Mouse (Mus musculus) mouse embryonic stem cell (cell line): ENCODE results near the gene Slc2a13.

ENCODE experiments used
- in situ Hi-C, 2 experiments: fragments of 300-500 bp; cut with MboI; formaldehyde crosslinking; loops; 1 replicate in 1 of 2; 3 replicates in 1 of 2; pipeline ENCODE4 v1.14.3; 2019 to 2020; ENCODE audit warnings: low sequenced_read_pairs in 2 of 2, low pct_unique_long_range_greater_than_20kb in 1 of 2, mixed read lengths in 1 of 2; ENCODE audit not compliant: unreplicated experiment in 1 of 2

Gene Slc2a13

DNA sequence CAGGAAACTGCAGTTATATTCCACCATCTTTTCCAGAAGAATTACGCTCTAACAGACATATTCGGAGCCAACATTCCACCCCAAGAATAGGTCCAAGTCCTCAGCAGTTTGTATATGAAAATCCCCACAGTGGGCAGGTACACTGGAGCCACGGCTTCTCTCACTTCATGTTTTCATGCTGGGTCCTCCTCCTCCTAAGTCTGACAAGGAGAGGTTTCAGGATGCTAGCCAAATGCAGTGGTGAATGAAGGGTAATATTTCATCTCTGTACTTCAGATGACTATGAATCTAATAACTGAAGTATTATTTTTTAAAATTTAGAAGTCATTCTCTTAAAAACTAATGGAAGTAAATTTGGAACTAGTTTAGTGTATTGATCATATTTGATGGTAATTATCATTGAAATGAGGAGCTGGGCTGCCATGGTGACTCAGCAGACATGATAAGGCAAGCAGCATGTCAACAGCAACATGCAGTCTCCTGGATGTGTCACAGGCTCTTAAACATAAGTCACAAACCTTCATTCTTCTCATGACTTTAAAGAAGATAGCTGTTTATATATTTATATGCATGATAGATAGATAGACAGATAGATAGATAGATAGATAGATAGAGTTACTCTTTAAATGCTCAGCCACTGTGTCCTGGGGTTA lies 332.3 kb downstream of the Slc2a13 start:
- in situ Hi-C loops, result no loop called here

DNA sequence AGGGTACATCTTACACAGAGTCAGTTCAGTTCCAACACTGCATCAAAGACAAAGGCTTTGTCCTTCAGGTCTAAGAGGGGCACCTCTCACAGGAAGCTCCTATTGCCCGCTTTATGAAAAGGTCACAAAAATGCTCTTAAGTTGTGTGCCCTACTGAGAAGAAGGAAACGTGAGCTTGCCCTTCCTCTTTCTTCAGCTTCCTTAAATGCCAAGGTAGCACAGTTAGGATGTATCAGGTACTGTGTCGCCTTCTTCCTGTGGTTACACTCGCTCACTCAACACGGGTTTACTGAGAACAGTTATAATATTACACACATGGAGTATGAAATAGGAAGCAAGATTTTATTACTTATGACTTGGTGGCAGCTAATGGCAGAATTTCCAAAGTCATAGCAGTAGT lies 335.8 kb downstream of the Slc2a13 start:
- in situ Hi-C loops, result no loop called here
